Mouse (Mus musculus): ENCODE results near the gene Gtsf1l. TPM values are rescaled to one million over a fixed set of nuclear protein-coding genes. Genes with fewer than 3 reads are reported as not detected.

Gene Gtsf1l
- polyA plus RNA-seq, 1 experiment from 2014 or later: not detected

Other genes starting within 250 kb of the Gtsf1l start
- 184 and 196 TPM in 2 replicates for gene Srsf6, start 156.3 kb downstream of the Gtsf1l start, polyA plus RNA-seq (2015; fragmentation: Nextera tagmentation; extraction: Ambion mirVana)
- 0.11 and 0.18 TPM in 2 replicates for gene L3mbtl1, start 144.4 kb downstream of the Gtsf1l start, polyA plus RNA-seq (2015; fragmentation: Nextera tagmentation; extraction: Ambion mirVana)
- 0.85 and 1.2 TPM in 2 replicates for gene Sgk2, start 100.5 kb downstream of the Gtsf1l start, polyA plus RNA-seq (2015; fragmentation: Nextera tagmentation; extraction: Ambion mirVana)
- 44.0 and 47.7 TPM in 2 replicates for gene Ift52, start 70.5 kb downstream of the Gtsf1l start, polyA plus RNA-seq (2015; fragmentation: Nextera tagmentation; extraction: Ambion mirVana)
- gene Mybl2, start 33.2 kb downstream of the Gtsf1l start, polyA plus RNA-seq (2015; fragmentation: Nextera tagmentation; extraction: Ambion mirVana): 25.0 and 26.2 TPM in 2 replicates
- 5.0 and 6.1 TPM in 2 replicates for gene Tox2, start 115.3 kb upstream of the Gtsf1l start, polyA plus RNA-seq (2015; fragmentation: Nextera tagmentation; extraction: Ambion mirVana)